Mouse (Mus musculus): Measurements from ENCODE around the gene Cdh13.
A peak's percentile ranks its signal among the peaks of the same experiment; 100 is the strongest.

Gene Cdh13

DNA sequence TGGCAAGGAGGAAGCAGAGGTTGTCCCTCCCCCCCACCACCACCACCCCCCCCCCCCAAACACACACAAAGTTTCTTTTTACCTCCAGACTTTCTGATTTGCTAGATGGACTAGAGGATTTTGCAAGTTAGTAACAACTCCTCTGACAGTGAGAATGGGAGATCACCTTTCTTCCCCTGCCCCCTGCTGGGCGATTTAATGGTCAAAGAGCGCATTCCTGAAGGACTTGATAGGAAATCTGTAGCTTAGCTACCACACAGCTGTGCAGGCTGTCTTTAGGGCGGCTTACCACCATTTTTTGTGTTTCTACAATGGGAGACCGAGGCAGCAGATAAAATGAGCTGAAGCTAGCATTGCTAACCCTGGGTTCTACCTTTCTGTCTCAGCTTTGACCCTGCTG is 961.6 kb downstream of the Cdh13 start:
- no peak for DNase-seq (ENCODE audit: low read depth, low spot score)

DNA sequence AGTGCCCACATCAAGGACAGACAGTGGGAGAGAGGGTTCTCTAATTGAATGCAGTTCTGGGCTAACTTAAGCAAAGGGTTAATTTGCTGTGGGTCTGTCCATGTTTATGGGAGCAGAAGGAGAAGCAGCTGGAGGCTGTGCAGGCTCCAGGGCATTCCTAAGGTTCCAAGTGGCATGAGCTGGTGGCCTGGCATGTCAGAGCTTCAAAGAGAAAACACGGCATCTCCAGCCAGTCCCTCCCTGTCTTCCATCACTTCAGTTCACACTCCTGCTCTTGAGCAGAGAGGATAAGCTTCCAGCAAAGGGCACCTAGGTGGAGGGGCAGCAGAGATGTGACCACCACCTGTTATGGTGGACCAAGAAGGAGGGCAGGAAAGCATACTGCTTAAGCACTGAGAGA is 962.1 kb downstream of the Cdh13 start:
- DNase-seq (ENCODE audit: low read depth, low spot score), result no peak

DNA sequence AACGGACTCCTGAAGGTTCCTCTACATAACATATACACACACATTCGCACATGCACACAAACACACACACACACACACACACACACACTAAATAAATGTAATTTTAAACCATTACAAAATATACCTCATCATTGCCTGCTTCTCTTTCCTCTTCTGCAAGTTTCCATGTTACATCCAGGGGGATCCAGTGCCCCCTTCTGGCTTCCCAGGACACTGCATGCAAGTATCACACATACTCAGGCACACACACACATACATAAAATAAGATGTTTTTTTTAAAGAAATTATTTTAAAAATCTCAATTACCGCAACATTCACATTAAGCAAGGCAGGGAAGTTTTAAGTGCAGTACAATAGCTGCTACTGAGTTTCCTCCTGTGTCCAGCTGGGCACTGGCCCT is 970.8 kb downstream of the Cdh13 start:
- DNase-seq (ENCODE audit: low read depth, low spot score), result no peak

DNA sequence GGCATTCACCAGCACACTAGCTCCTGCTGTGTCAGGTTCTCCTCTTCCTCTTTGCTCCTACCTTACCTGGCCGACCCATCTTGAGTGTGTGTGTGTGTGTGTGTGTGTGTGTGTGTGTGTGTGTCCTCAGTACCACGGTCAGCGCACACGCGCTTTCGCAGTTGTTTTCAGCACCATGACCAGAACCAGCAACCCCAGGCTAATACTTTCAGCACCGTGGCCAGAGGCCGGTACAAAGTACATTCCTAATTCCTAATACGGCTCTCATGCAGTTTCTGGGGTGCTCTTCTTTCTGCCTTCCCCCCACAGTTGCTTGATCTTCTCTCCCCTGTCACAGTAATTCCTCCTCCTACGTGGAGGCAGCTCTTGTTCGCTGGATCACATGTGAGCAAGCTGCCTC is 975.1 kb downstream of the Cdh13 start:
- DNase-seq (ENCODE audit: low read depth, low spot score), result no peak

DNA sequence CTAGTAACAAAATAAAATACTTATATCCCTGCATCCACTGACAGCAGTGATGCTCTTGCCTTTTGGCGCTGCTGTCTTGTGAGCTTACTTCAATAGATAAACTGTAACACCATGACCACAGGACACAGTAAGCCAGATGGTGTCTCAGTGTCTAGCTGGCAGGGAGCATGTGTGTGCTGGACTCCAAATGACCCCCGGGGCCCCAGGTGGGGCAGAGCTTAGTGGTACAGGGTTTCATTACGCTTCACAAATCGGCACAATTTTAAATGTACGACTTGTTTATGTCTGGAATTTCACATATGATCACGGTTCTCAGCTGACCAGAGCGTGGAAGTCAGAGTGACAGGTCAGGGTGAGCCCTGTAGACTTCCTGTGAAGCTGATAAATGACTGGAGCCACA is 980.2 kb downstream of the Cdh13 start:
- no peak for DNase-seq (ENCODE audit: low read depth, low spot score)

DNA sequence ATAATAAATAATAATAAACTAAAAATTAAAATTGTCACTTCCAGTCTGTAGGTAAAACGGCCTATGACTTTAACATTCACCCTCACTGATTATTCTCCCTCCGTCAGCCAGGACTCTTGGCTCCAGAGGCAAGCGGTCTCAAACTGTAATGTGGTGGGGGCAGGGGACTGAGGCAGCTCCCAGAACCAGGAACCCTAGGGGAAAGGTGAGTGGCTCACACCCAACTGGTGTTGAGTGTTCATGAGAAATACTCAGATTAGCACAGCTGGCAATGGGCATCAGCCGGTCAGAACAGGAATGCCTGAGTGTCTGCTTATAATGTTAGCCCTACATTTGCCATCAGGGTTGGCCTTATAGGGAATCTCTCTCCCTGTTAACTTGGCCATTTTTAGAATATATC is 982.8 kb downstream of the Cdh13 start:
- no peak for DNase-seq (ENCODE audit: low read depth, low spot score)

DNA sequence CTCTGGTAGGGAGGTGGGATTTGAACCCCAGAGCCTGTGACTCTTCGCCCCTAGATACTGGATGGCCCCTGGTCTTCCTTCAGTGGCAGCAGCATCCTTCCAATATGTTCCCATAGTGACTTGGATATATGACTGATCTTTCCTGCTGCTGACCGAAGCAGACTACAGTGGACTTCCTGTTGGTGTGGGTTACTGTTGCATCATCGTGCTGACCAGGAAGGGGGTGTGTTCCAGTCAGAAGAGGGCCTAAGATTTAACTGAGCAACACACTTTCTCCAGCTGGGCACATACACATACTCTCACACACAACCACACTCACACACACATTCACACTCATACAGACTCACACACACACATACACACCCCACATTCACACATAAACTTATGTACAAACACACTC is 986.0 kb downstream of the Cdh13 start:
- DNase-seq (ENCODE audit: low read depth, low spot score), result no peak

DNA sequence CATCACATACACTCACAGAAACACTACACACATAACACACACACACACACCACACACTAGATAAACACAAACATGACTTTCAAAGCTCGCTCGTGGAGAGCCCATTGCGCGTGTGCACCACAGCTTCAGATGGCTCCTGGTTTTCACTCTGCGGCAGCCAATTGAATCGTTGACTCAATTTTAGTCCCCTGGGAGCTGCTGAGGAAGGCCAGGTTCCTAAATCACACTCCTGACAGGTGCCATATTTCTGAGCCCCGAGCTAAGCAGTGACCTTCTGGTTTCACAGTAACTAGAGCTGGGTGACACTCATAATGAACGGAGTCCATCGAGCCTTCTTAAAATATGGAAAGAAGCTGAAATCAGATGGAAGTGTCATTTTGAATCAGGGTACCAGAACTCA is 986.8 kb downstream of the Cdh13 start:
- no peak for DNase-seq (ENCODE audit: low read depth, low spot score)

DNA sequence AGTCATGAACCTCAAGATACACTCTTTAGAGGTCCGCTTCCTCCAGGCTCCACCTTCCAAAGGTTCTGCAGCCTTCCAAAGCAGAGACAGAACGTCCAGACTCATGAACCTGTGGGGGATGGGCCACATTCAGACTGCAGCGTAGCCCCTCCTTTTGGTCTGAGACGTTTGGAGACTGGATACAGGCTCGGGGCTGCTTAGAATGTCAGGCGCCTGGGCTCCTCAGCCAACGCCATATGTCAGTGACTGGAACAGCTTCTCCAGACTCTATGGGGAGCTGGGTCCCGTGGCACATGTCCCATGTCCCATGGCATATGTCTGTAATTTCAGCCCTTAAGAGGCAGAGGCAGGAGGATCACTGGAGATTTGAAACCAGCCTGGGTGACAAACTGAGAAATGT is 989.4 kb downstream of the Cdh13 start:
- no peak for DNase-seq (ENCODE audit: low read depth, low spot score)

DNA sequence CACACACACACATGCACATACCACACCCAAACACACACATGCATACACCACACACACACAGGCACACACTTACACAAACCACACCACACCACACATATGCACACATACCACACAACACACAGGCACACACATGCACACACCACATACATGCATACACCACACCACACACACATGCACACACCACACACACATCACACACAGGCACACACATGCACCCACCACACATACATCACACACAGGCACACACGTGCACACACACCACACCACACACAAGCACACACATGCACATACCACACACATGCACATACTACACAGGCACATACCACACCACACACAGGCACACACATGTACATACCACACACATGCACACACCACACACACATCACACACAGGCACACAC is 991.9 kb downstream of the Cdh13 start:
- DNase-seq (ENCODE audit: low read depth, low spot score), result no peak

DNA sequence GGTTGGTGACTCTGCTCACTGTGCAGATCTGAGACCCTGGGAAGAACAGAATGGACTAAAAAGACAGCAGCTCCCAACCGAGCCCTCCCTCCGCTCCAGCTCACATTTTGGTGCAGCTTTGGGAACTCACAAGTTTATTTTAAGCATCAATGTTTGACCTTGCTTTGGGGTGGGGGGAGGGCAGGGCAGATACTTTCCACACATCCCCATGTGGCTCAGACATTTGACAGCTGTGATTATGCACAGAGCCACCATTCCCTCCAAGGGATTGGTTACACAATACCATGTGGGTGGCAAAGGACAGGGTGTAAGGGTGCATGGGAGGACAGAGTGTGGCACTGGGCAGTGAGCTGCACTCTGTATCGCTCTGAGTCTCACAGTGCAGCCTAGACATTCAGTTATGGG is 993.5 kb downstream of the Cdh13 start:
- no peak for DNase-seq (ENCODE audit: low read depth, low spot score)

DNA sequence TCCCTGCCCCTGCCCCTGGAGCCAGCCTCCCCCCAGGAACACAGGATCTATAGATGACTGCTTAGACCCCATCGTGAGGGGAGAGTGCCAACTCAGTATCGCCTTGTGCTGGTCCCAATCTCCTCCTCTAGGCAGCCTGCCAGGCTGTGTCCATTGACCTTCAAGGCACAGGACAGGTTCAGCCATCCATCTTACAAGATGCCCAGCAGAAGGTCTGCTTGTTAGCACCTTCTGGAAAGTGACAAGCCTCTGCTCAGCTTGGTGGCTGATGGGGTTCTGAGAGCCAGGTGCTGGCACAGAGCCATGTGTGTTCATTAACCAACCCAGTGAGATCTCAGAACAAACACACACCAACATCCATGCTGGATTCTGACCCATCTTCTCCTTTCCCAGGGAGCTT is 998.2 kb downstream of the Cdh13 start:
- DNase-seq (ENCODE audit: low read depth, low spot score), result no peak

DNA sequence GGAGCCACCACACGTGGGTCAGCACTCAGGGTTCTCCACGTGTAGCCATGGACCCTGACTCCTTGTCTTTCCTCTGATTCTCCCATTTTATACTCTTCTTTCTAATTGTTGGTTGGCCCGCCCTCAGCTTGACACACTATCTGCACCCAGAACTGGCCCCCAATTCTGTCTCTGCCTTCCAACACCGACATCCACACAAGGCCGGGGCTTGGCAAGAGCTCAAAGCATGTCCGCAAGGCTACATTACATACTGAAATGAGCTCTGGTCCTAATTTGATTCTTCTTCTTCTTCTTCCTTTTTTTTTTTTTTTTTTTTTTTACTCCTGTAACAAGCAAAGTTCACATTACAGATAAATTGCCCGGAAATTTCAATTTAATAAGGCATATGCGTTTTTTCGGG is 1001.0 kb downstream of the Cdh13 start:
- no peak for DNase-seq (ENCODE audit: low read depth, low spot score)

DNA sequence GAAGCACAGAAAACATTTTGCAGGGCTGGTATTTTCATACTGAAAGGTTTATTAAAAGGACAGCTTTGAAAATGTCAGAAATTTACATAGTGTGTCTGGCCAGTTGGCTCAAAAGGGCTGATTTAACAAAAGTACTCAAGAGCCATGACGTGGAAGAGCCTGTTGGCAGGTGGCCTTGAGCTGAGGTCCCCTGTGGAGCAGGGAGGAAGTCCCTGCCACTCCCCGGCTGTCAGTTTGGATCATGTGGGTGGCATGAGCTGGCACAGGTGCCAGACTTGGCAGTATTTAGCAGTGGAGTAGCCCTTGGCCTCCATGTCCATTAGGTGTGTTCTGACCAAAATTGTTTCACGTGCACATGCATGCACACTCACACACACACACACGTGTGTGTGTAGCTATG is 1001.4 kb downstream of the Cdh13 start:
- no peak for DNase-seq (ENCODE audit: low read depth, low spot score)

DNA sequence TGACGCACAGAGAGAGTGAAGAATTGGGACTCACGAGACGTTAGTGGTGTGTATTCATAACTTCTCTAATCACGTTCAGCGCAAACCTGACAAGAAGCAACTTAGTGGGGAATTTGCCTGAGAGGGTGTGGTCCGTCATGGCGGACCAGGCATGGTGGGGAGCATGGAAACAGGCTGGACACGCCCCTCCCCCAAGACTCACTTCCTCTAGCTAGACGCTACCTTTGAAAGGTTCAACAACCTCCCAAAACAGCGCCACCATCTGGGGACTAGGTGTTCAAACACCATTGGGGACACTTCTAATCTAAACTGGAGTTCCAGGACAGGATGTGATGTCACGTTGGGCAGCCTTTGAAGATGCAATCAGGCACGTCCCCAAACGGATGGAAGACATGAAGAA is 1011.9 kb downstream of the Cdh13 start:
- DNase-seq (ENCODE audit: low read depth, low spot score), result no peak

DNA sequence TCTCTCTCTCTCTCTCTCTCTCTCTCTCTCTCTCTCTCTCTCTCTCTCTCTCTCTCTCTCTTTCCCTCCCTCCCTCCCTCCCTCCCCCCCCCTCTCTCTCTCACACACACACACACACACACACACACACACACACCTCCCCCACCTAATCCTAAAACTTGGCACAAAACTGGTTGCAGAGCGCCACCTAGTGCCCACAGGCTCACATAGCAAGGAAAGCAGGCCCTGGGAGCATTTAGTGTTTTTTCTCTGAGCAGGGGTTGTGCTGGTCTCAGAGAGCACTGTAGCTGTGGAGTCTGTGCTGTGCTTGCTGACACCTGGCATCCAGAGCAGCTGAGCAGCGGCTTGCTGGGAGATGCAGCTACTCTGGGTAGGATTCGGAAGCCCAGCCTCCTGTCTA is 1014.2 kb downstream of the Cdh13 start:
- DNase-seq (ENCODE audit: low read depth, low spot score), result peak; percentile 49

DNA sequence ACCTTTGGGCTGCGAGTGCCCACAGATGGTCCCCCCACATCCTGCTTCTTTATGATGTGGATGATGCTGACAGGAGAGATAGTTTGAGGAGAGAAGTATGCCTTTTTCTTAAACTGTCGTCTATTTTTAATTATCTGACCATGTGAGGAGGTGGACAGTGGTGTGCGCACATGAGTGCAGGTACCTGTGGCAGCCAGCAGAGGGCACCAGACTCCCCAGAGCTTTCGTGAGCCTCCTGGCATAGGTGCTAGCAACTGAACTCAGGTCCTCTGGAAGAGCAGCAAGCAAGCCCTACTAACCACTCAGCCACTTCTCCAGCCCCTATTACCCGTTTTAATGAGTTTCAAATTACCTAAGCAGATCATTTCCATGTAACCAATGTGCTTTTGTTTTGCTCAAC is 1016.8 kb downstream of the Cdh13 start:
- DNase-seq (ENCODE audit: low read depth, low spot score), result no peak

DNA sequence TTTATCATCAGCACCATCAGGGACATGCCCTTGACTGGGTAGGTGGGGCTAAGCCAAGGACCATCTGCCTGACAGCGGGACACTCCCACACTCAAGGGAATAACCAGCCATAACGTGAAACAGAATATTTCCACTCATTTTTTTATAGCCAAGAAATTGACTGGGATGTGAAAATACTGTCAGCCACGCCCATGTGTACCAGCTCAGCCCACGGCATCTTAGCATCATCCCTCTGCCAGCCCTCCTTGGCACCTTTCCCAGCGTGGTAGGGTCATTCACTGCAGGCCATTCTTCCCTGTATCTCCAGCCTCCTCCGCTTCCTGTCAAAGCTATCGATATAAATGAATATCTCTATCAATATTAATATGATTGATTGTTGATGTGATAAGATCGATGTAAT is 1020.7 kb downstream of the Cdh13 start:
- no peak for DNase-seq (ENCODE audit: low read depth, low spot score)

DNA sequence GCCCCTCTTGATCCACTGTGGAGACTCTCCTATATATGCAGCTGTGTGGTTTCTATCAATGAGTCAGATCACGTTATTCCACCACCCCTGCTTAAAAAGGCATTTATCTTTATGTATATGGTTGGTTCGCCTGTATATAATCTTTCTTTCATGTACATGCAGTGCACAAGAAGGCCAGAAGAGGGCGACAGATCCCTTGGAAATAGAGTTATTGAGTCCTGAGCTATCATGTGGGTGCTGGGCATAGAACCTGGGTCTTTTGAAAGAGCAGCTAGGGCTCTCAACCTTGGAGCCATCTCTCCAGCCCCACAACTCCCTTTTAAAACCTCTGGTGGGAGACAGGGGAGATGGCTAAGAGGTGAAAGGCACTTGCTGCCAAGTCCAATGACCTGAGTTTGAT is 1027.9 kb downstream of the Cdh13 start:
- DNase-seq (ENCODE audit: low read depth, low spot score), result no peak

DNA sequence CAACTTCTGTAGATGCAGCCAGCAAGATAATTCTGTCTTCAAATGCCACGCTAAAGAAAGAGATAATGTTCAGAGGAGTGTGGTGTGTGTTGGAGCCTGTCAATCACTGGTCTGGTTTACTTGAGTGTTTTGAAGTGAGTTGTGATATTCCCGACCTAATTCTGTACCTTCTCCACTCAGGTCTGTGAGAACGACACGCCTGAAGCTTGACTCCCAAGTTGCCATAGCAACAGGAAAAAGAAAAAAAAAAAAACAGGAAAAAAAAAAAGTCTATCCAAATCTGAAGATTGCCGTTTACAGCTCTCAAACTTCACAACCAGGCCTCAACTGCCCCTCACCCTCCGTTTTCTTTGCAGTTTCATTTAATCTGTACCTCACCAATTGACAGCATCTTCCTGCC is 1039.7 kb downstream of the Cdh13 start:
- DNase-seq (ENCODE audit: low read depth, low spot score), result no peak

DNA sequence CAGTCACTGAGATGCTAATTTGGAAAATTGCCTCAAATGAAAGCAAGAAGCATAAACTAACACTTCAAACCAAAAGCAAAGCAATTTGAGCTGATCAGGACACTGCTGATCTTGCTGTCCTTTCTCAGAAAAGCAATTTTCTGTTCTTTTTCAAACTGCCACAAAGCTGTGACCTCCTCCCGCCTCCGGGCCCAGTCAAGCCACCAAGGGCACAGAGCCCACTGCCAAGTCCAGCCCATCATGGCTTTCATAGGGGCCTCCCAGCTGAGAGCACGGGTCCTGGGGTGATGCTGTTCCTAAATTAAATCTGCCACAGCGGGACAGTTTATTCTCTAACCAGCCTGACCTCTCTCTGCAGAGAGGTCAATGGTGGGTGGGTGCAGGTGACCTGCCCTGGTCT is 1056.0 kb downstream of the Cdh13 start:
- DNase-seq (ENCODE audit: low read depth, low spot score), result no peak

DNA sequence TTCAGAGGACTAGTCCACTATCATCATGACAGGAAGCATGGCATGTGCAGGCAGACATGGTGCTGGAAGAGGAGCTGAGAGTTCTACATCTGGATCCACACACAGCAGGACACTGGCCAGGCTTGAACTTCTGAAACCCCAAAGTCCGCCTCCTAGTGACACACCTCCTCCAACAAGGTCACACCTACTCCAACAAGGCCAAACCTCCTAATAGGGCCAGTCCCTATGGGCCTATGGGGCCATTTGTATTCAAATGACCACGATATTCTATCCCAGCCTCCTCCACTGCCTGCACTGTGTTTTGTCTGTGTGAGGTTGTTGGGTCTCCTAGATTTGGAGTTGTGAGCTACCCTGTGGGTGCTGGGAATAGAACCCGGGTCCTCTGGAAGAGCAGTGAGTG is 1060.1 kb downstream of the Cdh13 start:
- DNase-seq (ENCODE audit: low read depth, low spot score), result no peak

DNA sequence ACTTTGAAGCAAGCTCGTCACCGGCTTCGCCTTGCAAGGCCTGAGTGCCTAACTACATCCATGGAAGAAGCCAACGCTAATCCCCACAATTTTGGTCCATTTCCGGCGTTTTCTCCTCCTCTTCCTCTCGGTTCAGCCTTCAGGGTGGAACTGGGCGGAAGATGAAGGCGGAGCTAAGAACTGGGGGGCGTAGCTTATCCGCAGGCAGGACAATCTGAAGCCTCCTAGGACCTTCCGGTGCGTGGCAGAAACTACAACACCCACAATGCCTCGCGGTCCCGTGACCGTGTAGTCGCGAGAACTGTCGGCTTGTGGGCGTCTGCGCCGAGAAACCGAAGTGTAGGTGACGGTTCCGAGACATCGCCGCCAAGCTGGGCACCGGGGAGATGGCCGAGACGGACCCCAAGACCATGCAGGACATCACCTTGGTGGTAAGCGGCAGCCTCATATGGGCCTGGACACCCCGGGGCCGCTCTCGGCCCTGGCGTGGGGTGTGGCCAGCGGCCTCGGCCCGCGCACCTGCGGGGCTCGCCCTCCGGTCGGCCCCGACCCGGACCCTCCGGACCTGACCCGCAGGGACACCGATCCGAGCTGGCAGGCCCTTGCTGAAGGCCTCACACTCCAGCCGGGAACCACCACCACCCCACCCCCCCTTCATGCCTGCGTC is 1060.8 kb downstream of the Cdh13 start, which contains the start of gene Hsbp1:
Gene Hsbp1, plus strand, starts transcription at position 299 of the 667 bp plus-strand sequence.
- peak; percentile 94 for DNase-seq (ENCODE audit: low read depth, low spot score)

DNA sequence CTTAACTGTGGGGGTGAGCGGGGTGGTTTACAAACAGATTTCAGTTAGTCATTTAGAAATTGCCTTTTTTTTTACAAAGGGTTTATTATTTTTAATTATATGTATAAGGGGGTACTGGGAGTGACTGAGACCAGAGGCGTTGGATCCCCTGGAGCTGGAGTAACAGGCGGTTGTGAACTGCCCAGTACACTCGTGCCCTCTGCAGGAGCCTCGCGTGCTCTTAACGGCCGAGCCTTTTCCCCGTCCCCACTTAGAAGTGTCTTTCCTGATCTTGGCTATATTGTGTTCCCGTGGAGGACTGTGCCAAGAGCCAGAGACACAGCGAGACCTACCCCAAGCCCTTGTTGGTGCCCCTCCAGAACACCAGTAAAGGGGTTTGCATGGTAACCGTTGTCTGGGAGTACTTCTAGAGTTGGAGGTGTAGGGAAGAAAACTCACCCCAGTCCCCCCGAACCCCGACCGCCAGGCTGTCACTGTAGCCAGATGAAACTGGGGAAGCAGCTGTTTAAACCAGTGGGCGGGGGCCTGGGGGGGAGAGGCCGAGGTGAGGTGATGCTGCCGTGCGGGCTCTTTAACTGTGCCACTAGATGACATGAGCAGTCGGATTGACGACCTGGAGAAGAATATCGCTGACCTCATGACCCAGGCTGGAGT is 1061.6 kb downstream of the Cdh13 start:
- no peak for DNase-seq (ENCODE audit: low read depth, low spot score)

Measured in retina, postnatal 7 days (tissue).